Mouse (Mus musculus): ENCODE data around the gene Timp3.

The Timp3 gene

DNA sequence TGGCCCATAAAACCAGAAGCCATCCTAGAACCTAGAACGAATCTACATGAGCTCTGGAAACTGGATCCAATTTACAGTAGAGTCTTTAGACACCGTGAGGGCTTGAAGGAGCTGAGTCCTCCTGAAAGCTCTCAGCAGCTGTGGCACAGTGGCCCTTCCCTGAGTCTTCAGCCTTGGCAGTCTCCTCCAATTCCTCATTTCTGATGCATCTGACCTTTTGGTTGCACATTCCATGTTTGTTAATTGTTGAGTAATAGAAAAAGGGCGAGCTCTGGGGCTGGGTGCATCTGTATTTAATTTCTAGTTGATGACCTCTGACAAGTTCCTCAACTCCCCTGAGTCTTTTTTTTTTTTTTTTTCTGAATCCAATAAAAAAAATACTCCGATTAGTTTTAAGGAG lies 28.0 kb downstream of the Timp3 start:
- no peak for DNase-seq (ENCODE audit: low read depth, low spot score)

DNA sequence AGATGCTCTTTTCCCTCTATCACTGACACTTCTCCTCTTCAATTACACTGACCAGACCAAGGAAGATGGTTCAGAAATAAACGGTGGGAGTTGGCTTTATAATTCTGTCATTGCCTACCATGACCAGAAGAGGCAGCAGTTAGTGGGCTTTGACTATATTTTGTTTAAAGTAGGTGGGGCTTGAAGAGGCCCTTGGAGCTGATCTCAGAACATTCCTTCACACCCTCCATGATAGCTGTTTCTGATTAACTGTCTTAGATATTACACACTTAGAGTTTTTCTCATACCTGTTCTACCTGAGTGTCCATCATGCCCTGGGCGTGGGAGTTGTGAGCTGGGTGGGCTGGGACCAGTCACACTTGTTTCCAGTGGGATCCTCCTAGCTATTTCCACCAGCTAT lies 28.5 kb downstream of the Timp3 start:
- no peak for DNase-seq (ENCODE audit: low read depth, low spot score)

DNA sequence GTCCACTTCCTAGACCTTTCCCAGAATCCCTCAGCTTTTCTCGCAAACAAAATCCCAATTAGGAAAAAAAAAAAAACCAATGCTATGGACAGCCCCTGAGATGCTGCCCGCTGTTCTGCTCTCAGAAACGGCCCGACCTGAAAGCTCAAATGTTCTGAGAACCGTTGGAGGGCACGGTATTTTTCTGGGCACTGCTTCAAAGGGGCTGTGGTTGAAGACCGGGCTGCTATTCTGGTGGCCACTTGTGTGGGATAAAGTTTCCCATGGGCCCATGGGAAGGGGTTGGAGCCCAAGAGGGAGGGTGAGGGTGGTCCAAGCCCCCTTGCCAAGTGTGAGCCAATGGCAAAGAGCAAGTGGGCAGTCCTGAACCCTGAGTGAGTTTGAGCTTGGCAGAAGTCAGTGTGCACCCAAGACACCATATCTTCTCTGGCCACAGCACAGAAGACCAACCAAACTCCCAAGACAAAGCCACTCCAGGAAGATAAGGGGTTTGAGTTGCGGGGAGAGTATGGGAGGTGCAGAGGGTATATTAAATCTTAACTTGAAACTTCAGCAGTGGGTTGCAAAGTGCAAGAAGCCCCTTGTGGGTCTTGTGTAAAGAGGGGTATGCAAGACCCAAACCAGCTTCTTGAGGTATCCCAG lies 29.2 kb downstream of the Timp3 start:
- no peak for DNase-seq (ENCODE audit: low read depth, low spot score)

DNA sequence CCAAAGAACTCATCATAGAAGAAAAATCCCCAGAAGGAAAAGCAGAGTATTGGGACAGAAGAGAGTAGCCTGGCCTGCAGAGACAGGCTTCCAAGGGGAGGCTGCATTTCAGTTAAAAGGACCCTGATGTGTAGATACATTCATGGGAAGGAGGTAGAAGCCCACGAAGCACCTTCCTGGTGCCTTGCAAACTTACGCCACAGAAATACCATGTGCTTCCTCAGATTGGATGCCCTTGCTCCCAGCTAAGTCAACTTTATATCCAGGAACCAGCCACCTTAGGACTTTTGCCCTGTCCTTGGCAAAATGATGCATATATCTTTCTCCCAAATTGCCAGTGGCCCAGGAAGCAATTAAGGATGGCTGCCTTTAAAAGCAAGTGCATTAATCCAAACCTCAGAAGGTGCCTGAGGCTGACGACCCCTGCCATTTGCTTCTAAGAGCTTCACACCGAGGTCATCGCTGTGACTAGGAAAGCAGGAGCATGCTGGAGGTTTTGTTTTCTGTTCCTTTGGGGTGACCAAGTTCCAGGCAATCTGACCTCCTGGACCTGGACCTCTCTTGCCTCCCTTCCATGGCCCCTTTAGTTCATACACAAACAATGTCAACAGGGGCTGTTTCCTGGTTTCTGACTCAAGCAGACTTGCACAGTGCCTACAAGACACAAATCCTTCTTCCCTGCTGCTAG lies 31.0 kb downstream of the Timp3 start:
- DNase-seq (ENCODE audit: low read depth, low spot score), result no peak

DNA sequence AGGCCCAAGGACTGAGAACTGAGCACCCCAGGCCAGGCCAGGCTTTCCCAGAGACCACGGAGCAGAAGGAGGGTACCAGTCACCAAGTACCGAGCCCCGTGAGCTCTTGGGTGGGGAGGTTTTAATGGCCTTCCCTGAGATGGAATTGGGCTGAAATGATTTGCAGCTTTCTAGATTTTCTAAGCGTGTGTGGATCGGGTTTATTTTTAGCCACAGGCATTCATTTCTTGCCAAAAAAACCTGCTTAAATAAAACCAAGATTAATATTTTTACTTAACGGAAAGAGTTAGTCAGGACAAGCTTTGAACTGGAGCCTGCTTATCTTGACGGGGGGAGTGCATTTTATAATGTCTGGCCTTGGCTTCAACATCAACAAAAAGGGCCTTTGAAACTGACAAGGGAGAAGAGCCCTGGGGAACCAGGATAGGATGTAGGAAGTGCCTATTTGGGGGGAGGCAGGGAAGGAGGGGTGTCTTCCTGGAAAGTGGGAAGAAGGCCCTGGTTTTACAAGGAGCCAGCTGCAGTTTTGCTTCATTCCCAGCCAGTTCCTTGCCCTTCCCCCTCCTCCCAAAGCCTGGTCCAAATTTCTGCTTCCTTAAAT lies 31.6 kb downstream of the Timp3 start:
- DNase-seq (ENCODE audit: low read depth, low spot score), result no peak

DNA sequence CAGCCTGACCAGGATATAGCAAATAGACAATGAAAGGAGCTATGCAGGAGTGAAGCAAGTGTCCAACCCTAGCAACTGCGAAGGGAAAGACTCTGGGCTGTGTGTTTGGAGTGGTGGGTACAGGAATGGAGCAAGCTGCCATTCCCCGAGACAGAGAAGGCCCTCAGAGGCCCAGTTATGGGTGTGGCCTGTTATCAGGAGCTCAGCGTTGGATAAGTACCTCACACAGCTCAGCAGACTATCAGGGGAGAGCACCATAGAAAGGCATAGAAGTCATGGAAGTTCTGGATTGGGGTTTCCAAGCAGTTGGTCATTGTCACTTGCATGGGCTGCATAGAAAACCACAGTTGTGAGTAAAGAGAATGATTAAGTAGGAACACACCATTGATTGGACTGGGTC lies 32.8 kb downstream of the Timp3 start:
- no peak for DNase-seq (ENCODE audit: low read depth, low spot score)

DNA sequence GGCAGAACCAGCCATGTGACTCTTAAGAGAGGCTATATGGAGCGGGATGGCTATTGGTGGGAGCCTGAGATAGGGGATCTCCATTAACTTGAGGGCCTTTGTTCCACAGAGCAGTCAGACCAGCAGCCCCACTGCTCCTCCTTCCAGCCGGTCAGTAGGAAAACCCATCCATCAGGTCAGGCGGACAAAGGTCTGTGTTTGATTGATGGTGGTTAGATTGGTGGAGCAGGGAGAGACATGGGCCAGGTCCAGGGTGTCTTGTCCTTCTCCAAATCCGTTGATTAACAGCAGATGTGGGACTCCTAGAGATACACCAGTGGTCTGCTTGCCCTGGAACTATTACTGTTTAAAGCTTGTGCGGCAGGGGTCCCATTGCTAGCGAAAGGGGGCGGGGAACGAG lies 34.4 kb downstream of the Timp3 start:
- no peak for DNase-seq (ENCODE audit: low read depth, low spot score)

DNA sequence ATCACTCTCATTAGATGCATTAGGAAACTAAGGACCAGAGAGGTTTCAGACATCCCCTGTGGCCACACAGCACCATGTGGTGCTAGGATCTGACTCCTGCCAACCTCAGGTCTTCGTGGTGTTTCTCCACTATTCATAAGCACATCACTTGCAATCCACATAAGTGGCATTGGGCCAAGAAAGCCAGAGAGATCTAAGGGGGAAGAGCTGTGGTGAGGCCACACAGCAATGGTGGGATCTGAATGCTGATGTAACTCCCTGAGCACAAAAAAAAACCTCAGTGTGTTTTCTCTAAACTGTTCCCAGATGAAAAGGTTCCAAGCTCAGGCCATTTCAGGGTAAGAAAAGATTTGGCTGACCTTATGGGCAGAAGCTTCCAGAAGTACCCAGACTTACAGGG lies 36.3 kb downstream of the Timp3 start:
- no peak for DNase-seq (ENCODE audit: low read depth, low spot score)

DNA sequence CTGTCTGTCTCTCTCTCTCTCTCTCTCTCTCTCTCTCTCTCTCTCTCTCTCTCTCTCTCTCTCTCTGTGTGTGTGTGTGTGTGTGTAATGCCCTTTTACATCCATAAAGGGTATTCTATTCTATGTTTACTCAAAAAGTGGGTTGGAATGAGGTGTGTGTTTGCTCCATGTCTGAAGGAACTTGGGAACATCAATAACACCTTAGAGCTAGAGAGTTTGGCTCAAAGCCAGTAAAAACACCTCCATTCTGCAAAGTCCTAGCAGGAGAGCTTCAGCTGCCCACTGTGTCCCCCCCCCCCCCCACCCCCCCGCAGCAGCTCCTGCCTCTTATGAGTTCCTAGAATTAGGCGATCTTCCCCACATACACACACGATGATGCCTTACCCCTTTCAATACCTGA lies 37.1 kb downstream of the Timp3 start:
- no peak for DNase-seq (ENCODE audit: low read depth, low spot score)

DNA sequence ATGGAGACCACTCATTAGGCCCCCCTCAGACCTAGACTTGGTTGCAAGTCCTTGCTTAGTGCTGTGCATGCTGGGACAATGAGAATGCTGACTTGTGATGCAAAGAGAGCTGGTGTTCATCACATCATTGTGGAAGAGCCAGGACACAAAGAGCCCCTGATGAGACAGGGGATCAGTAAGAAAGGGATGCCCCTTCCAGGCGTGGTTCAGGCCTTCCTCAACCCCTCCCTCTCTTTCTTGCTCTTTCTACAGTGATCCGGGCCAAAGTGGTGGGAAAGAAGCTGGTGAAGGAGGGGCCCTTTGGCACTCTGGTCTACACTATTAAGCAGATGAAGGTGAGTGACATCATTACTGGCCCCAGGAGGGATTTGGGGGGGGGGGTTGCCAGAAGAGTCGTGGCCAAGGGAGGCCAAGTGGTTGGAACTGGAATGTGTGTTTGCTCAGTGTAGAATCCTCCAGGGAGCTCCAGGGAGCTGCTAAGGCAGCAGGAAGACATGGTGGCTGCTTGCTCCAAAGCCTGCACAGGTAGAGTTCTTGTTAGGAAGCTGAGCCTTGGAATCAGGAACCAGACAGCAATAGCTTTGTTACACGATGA lies 38.0 kb downstream of the Timp3 start:
- DNase-seq (ENCODE audit: low read depth, low spot score), result no peak

DNA sequence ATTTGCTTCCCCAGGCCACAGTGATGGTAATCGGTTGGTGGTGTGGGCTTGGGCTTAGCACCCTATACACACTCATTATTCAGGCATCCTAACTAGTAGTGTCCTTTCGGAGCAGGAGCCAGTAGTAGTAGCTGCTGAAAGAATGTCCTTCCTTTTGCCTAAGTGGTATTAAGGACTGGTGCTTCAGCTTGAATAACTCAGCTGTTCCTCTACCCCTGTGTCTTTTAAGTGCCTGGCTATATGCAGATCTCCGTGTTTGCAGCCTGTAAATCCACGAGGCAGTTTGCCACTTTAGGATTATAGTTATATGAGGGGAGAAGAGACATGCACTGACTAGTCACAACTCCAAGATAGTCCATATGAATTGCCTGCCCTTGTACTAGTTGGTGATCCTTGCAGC lies 38.9 kb downstream of the Timp3 start:
- no peak for DNase-seq (ENCODE audit: low read depth, low spot score)

DNA sequence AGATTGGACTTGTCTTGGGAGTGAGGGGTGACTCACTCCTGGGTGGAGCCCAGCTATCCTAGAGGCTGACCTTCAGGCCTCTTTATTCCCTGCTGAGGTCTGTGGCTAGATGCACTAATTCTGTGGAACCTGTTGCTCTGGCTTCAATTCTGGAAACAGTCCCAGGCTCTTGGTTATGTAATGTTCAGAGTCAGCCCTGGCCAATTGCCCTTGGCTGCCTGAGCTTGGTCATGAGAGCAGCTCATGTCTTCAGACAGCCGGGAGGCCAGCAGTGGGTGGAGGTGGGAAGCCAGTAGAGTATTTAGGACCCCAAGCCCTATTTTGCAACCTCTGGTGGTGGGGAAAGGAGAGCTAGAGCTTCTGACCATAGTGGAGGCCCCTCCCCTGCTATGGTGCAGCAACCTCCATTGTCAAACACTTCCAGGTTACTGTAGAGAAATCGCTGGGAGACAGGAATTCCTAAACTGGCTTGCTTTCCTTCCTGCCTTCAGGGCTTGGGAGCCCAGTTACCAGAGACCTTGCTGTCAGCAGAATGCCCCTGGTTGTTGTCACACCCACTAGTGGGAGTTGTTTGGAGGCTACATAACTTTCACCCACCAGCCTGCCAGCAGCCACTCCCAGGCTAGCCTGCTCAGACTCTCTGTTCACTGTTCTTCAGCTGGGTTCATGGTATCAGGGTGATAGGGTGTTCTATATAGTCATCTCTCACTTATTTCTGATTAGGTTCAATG lies 39.6 kb downstream of the Timp3 start:
- no peak for DNase-seq (ENCODE audit: low read depth, low spot score)

DNA sequence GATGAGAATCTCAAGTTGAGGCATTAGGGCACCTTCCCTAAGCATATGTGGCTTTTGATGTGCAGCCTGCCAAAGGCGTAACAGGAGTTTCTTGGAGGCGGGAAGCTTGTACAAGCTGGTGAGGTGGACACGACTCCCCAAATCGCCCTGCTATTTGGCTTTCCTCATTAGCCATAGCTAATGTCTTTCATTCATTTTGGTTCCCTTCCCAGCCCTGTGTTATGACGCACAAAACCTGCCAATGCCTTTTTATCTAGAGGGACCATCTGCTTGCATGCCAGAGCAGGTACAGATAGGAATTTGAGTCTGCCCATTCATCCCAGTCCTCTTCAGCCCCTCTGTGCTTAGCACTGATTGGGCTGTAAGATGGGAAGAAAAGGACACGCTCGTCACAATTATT lies 40.2 kb downstream of the Timp3 start:
- DNase-seq (ENCODE audit: low read depth, low spot score), result no peak

DNA sequence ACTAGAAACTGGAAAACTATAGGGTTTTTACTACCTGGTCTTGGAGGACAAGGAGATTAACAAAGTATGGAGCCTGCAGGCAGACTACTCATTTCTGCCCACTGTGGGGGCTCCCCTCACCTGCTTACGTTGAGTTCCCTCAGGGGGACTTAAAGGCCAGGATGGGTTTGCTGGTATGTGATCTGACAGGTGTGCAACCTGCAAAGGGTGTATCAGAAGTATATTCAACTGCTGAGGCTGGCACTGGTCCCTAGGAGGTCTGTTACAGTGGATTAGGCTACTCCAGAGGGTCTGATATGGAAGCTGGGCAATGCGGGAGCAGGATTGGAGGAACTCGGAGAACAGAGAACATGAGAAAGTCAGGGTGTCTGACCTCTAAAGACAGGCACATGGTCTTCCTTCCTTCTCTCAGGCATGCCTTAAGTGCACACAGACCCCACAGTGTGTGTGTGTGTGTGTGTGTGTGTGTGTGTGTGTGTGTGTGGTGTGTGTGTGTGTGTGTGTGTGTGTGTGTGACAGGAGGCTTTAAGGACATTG lies 40.9 kb downstream of the Timp3 start:
- no peak for DNase-seq (ENCODE audit: low read depth, low spot score)

DNA sequence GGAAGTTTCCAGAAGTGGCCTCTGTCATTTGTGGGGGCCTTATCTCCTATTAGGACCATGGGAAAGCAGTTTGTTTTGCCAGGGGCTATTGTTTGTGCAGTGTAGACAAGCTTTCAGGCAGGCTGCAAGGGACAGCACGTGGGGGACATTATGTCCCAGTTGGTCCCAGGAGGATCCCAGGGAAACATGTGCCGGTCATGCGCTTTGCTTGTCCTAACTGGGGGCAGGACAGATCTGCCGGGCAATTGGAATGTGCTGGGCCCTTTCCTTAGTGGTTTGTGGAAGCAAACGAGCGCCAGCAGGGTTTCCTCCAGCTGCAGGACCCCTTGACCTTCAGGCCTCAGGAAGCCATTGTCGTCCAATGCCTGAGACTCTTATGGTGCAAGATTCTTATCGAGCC lies 41.4 kb downstream of the Timp3 start:
- no peak for DNase-seq (ENCODE audit: low read depth, low spot score)

DNA sequence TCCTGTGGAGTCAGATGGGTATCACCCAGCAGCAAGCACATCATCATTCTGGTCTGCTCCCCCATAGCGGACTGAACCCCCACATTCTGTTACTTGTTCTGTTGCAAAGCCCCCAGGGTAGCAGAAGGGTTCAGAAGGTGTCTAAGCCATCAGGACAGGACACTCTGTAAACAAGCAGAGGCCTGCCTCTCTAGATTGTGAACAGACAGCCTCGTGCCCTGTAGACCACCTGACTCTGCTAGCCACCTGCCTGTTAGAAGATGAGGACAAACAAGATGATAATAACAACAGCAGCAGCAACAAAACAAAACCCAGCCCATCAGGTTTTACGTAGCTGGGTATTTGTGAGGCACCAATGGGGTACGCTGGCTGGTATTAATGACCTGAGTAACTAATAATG lies 42.0 kb downstream of the Timp3 start:
- DNase-seq (ENCODE audit: low read depth, low spot score), result no peak

DNA sequence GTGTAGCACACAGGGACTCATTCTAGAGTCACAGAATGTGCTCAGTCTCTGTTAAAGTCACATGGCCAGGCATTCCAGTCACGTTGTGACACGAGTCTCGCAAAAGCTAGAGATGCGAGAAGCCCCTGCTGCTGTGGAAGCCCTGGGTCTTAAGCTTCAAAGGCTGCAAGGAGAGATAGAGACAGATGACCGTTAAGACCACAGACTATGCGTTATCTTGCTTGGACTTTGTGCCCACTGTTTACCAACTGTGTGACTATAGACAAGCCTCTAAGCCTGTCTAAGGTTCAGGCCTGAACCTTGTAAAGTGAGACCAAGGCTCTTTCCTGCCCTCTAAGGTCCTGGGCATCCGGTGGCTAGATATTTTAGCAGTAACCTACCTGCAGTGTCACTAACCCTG lies 42.5 kb downstream of the Timp3 start:
- DNase-seq (ENCODE audit: low read depth, low spot score), result no peak

DNA sequence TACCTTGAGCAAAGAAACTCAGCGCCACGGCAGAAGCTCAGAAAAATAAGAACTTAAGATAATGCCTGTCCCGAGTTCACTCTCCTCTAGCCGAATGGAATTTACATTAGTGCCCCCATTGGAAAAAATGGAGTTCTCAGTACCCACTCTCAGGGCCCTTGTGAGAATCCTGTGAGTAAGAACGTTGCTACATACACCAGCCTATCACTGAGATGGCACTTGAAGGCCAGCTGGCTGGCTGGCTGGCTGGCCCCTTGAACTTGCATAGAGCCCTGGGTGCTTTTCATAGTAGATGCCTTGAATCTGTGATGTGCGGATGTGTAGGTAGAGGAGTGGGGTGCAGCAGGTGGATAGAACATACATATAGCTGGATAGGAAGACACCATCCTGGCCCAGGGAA lies 43.2 kb downstream of the Timp3 start:
- DNase-seq (ENCODE audit: low read depth, low spot score), result no peak

DNA sequence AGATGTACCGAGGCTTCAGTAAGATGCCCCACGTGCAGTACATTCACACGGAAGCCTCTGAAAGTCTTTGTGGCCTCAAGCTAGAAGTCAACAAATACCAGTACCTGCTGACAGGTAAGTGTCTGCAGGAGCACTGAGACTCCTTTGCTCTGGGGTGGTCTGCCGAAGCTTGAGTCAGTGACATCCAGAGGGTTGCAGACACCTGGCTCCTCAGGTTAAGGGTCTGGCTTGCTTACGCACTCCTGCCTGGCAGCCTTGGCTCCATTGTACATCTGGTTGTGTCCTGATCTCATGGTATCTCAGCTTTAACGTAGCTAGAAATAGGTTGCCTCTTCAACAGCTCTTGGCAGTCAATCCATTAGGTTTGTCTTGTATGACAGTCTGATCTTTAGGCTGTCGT lies 43.8 kb downstream of the Timp3 start:
- DNase-seq (ENCODE audit: low read depth, low spot score), result no peak

DNA sequence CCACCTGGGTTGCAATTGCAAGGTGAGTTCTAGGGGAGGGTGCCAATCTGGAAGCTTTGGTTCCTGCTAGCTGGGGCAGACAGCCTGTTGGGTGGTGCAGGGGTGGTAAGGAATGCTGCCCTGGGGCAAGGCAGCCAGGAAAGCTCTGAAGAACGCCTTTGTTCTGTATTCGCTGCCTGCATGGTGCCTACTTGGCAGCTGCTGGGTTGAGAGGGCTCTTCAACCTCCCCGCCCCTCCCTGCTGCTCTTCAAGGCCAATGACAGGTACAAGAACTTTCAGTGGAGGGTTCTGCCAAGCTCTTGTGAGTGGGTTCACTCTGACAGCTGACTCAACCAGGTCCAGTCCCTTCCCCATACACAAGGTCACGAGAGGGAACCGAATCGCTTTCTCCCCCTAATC lies 44.5 kb downstream of the Timp3 start:
- no peak for DNase-seq (ENCODE audit: low read depth, low spot score)

DNA sequence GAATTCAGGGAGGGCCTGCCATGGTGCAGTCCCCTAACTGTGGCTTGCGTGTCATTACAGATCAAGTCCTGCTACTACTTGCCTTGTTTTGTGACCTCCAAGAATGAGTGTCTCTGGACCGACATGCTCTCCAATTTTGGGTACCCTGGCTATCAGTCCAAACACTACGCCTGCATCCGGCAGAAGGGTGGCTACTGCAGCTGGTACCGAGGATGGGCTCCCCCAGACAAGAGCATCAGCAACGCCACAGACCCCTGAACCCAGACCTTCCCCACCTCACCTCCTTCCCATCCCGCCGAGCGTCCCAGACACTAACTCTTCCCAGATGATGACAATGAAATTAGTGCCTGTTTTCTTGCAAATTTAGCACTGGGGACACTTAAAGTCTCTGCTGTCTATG lies 45.5 kb downstream of the Timp3 start:
- DNase-seq (ENCODE audit: low read depth, low spot score), result no peak

DNA sequence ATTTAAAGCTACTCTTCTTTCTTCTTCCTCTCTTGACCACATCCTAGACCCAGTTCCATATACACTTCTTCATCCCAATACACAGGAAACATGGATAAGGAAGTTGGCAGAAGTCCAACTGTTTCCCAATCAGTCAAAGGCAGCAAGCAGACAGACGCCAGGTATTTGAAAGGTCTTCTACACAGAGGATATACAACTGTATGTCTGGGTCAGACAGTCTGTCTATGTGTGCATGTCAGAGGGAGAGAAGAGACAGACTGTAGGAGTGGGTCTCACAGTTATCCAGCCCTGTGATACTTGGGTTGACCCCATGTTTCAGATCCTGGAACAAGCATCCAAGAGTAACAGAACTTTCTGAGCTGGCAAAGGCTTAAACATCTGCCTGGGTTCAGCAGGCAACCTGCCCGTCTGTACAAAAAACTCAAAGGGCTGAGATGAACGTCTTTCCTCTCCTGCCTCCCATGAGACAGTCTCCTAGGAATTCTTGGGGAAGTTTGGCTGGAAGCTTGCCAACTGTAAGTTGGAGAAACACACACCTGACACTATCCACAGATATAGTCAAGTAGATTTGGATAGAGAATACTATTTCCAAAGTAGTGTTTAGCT lies 46.2 kb downstream of the Timp3 start:
- DNase-seq (ENCODE audit: low read depth, low spot score), result no peak

Measured in forelimb bud, embryonic 11.5 days (tissue).